Mouse (Mus musculus) macrophage (primary cell): Measurements from ENCODE around the gene D16Ertd472e. TPM values are rescaled to one million over a fixed set of nuclear protein-coding genes. Genes with fewer than 3 reads are reported as not detected.

Experiments
- H3K27ac ChIP-seq: fragments of 350-480 bp; formaldehyde crosslinking; 2 replicates; pipeline ENCODE4 v1.9.0; 2021
- H3K36me3 ChIP-seq: fragments of 350-480 bp; formaldehyde crosslinking; 2 replicates; pipeline ENCODE4 v1.9.0; 2021; ENCODE audit errors: inconsistent target
- H3K4me3 ChIP-seq: fragments of 350-480 bp; formaldehyde crosslinking; 2 replicates; pipeline ENCODE4 v1.9.0; 2021; ENCODE audit errors: inconsistent target
- H3K79me2 ChIP-seq: fragments of 350-480 bp; formaldehyde crosslinking; 2 replicates; pipeline ENCODE4 v1.9.0; 2021; ENCODE audit errors: inconsistent target
- WGBS: methylation state at CpG from one replicate; pipeline ENCODE4 v1.1.7; 2026; ENCODE audit warnings: inconsistent platforms; ENCODE audit not compliant: missing documents; 5-methylcytosine and 5-hydroxymethylcytosine counted together
- polyA plus RNA-seq: library from polyadenylated mRNA; stranded (reverse); fragments of 250-400 nt; gene quantifications from 3 replicates; pipeline ENCODE4 v1.2.4, GENCODE M21; 2018; ENCODE audit warnings: inconsistent platforms
- total RNA-seq, 78 experiments: library from RNA; depleted of rRNA; stranded (reverse); fragments of 250-400 nt; gene quantifications; 1 replicate in 9 of 78; 2 replicates in 24 of 78; 3 replicates in 43 of 78; 4 replicates in 2 of 78; pipeline ENCODE4 v1.2.4; 2018; ENCODE audit warnings: inconsistent platforms in 56 of 78

D16Ertd472e gene
- 1 to 10 TPM in 18 of 26 experiments, under 1 TPM in 8; 0.58 to 5.4 (median 1.5) TPM for total RNA-seq (2018; cell fraction: chromatin; rRNA removed)
- 1 to 10 TPM in 25 of 26 experiments, under 1 TPM in 1; 0.85 to 5.7 (median 1.5) TPM for total RNA-seq (2018; cell fraction: cytosol; rRNA removed)
- total RNA-seq (2018; cell fraction: nucleus; rRNA removed), result 1 to 10 TPM in 23 of 26 experiments, under 1 TPM in 3; 0.71 to 8.8 (median 1.8) TPM
- polyA plus RNA-seq, result 1.3 to 1.7 TPM (median 1.4 TPM) in 3 replicates

DNA sequence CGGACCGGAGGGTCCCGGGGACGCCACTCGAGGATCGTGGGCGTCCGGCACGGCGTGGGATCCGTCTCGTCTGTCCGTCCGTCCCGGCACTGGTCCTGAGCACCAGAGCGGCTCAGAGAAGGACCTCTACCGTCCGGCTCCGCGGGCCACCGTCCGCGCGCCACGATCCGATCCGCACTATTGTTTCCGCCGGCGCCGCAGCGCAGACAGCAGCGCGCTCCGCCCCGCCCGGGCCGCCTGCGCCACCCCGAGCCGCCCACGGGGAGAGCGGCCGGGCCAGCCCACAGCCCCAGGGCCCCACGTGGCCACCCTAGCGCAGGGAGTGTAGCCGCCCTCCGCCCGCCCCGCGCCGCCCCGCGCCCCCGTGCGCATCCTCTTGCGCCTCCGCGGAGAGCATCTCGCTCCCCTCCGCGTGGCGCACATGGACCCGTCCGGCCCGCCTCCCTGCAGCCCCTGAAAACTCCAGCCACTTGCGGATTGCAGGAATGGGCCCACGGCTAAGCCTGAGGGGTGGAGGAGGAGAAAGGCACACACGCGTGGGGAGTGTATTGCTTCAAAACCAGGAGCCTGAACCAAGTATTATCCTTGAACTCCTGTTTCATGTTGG lies at the start of gene D16Ertd472e:
TSS of gene D16Ertd472e (minus strand) at position 231 of the 607 bp plus-strand sequence.
- 2% methylated on average over 70 of the region's 70 CpGs for WGBS
- no peaks in the 10 kb centered on the region for H3K36me3 ChIP-seq
- peak within 1 kb of the TSS; percentile 57 for H3K4me3 ChIP-seq
- H3K79me2 ChIP-seq, result no peaks in the 10 kb centered on the region
- H3K27ac ChIP-seq, result peak within 1 kb of the TSS; percentile 54

DNA sequence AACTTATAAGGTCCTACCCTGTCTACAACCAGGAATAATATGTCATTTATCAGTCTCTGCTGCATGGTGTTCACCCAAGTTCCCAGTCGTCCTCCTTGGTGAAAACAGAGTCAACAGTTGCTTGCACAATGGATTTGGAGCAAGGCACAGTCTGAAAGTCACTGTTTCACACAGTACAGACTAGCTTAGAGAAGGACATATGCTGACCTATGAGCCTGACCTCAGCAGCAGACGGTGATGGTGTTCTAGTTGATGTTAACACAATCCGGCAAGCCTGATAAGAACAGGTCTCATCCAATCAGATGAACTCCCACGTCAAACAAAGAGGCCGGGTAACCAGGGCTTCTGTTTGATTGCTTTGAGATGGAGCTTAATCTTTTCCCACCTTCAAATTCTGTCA lies 46.2 kb upstream of the D16Ertd472e start:
- Histone ChIP-seq H3K27ac (no peak overlapping the region), H3K79me2 (no peaks in the 10 kb centered on the region), H3K36me3 (no peaks in the 10 kb centered on the region), H3K4me3 (no peak overlapping the region)
- WGBS, result 88% methylated on average over 5 of the region's 5 CpGs

DNA sequence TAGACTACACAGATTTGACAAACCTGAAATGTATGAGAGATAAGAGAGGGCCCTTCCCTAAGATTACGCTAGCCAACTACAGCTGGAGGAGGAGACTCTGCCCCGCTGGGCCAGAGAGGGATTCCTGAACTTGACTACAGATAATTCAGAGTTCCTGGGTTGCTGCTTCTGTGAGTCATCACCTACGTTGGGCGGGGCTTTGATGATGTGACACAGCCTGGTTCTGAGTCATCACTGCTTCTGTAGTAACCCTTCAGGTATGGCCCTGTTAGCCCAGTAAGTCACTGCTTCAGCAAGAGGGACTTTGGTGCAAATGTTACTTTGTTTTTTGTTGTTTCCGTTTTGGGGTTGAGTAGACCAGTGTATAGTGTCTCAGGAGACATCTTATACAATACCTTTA lies 42.9 kb upstream of the D16Ertd472e start:
- Histone ChIP-seq H3K36me3 (no peaks in the 10 kb centered on the region), H3K27ac (no peak overlapping the region), H3K4me3 (no peak overlapping the region), H3K79me2 (no peaks in the 10 kb centered on the region)
- WGBS, result 87% methylated on average over 5 of the region's 5 CpGs

DNA sequence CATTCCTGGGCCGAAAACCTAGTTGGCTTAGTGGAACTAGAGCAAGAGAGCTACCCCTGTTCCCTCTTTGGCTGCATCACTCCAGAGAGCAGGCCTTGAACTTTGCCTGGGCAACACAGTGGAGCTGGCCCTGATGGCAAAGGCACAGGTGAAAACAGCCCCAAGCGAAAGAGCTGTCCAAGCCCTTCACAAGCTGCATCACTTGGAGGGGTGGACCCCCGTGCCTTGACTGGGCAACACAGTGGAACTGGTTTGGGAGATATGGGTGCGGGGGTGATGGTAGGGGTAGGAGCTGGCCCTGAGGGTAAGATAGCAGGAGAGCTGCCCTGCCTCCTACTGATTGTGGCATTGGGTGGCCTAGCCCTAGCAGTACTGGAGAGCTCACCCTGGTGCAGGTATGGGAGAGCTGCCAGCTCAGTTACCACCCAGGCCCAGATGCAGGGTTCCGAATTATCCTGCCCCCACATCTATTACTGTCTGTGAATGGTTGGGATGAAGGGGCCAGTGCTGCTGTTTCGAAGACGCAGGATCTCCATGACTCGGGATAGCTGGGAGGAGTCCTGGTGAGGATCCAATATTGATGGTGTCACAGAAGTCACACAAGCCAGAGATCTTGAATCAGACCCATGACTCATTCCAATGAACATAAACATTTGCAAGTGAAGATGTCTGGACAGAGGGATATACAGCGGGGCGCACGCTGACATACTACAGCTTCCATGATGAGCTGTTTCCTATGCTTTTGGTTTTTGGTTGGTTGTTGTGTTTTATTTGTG lies 41.4 kb upstream of the D16Ertd472e start:
- no peak overlapping the region for H3K27ac ChIP-seq
- H3K36me3 ChIP-seq, result no peaks in the 10 kb centered on the region
- no peak overlapping the region for H3K4me3 ChIP-seq
- WGBS, result 96% methylated on average over 11 of the region's 11 CpGs
- H3K79me2 ChIP-seq, result no peaks in the 10 kb centered on the region

DNA sequence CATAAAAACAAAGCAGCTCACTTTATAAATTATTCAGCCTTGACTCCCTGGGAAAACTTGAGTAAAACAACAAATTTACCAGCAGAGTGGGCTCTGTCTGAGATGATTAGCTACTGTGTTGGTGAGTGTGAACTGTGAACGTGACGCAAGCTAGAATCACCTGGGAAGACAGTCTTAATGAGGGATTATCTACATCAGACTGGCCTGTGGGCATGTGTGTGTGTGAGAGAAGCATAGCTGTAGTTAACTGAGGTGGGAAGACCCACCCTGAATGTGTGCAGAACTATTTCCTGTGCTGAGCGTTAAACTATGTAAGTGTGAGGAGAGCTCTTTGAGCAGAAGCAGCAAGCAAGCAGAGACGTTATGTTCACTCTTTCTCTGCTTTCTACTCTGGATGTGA lies 29.7 kb upstream of the D16Ertd472e start:
- Histone ChIP-seq H3K4me3 (no peak overlapping the region), H3K79me2 (no peaks in the 10 kb centered on the region), H3K36me3 (no peaks in the 10 kb centered on the region), H3K27ac (no peak overlapping the region)
- WGBS, result 86% methylated on average over 4 of the region's 4 CpGs

DNA sequence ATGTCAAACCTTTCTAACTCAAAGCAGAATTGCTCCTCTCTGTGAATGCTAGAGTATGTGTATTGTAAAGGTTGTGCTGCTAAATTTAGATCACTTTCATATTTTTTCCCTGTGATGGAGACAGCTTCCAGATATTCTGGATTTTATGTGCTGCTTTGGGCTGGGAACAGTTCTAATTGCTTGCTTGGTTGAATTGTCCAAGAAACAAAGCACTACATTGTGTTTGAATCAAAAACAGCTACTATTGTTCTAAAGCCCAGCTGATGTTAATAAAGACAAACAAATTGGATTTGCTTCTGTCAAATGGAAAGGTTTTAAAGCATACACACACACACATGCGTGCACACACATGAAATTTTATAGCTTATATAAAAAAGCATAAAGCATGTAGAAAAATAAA lies 22.4 kb upstream of the D16Ertd472e start:
- Histone ChIP-seq H3K79me2 (no peaks in the 10 kb centered on the region), H3K36me3 (no peaks in the 10 kb centered on the region), H3K27ac (no peak overlapping the region), H3K4me3 (no peak overlapping the region)
- WGBS, result 100% methylated on average over 1 of the region's 1 CpGs

DNA sequence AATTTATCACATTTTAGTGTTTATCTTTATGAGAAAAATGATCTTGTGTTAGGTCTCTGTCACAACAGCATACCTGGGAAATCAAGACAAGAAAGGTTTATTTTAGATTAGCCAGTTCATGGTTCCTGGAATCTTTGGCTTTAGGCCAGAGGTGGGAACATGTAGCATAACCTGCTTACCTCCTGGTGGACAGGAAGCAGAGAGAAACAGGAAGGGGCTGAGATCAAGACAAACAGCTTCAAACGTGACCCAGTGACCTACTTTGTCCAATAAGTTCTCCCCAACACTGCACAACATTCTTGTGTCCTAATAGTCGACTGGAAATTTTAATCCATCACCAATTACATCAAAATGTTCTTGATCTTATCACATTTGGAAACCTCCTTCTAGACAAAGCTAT lies 19.9 kb upstream of the D16Ertd472e start:
- no peaks in the 10 kb centered on the region for H3K79me2 ChIP-seq
- H3K36me3 ChIP-seq, result no peaks in the 10 kb centered on the region
- 54% methylated on average over 2 of the region's 2 CpGs for WGBS

DNA sequence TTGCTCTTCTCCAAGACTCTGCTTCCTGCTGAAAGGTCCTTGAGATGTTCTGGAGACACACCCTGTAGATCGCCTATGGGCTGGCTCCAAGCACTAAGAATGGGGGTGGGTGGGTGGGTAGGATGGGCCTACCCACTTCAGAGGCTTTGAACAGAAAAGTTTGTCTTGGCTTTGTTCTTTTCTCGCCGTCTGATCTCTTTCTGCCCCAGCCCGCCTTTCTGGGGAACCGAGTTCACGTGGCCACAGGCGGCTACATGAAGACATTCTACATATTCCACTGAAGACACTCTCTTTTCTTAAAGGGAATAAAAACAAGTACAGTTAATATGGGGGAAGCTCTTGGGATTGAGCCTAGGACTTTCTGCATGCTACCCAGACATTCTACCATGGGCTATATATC lies 19.3 kb upstream of the D16Ertd472e start:
- H3K36me3 ChIP-seq, result no peaks in the 10 kb centered on the region
- WGBS, result 93% methylated on average over 7 of the region's 7 CpGs
- no peaks in the 10 kb centered on the region for H3K79me2 ChIP-seq
- no peak overlapping the region for H3K4me3 ChIP-seq
- no peak overlapping the region for H3K27ac ChIP-seq

More for the DNA sequence above, 19.9 kb upstream of the D16Ertd472e start:
- Histone ChIP-seq H3K27ac (no peak overlapping the region), H3K4me3 (no peak overlapping the region)

DNA sequence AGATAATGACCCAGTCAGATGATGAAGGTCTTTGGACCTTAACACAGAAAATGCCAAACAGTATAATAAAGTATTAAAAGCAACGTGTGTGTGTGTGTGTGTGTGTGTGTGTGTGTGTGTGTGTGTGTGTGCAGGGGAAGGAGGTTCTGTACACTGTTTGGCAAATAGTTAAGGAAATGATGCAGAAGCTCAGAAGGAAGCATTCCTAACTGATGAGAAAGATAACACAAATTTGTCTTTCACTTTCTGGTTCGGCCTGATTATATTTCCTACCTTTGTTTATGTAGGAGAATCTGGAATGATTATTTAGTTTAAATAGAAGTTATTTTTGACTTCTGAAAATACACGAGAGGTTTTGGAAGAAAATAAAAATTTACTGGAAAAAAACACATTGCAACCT lies 17.6 kb upstream of the D16Ertd472e start:
- no peak overlapping the region for H3K27ac ChIP-seq
- 16% methylated on average over 3 of the region's 3 CpGs for WGBS
- H3K4me3 ChIP-seq, result no peak overlapping the region
- no peaks in the 10 kb centered on the region for H3K79me2 ChIP-seq
- H3K36me3 ChIP-seq, result no peaks in the 10 kb centered on the region

DNA sequence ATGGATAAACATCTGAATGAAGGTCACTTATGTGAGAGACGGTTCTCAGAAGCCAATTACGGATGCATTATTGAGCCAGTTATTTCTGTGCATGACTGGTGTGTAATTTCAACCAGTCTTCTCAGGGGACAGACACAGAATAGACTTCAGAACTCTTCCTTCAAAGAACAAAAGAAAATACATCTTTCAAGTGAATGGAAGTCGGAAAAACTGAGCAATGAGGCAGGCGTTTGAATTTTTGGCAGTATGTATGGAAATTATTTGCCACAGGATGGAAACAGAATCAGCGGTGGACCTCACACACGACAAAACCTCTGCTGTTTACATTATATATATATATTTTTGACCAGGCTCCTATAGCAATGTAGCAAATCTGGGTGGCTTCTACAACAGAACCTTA lies 14.6 kb upstream of the D16Ertd472e start:
- H3K27ac ChIP-seq, result no peak overlapping the region
- no peak overlapping the region for H3K4me3 ChIP-seq
- no peaks in the 10 kb centered on the region for H3K79me2 ChIP-seq
- no peaks in the 10 kb centered on the region for H3K36me3 ChIP-seq
- 91% methylated on average over 6 of the region's 6 CpGs for WGBS

DNA sequence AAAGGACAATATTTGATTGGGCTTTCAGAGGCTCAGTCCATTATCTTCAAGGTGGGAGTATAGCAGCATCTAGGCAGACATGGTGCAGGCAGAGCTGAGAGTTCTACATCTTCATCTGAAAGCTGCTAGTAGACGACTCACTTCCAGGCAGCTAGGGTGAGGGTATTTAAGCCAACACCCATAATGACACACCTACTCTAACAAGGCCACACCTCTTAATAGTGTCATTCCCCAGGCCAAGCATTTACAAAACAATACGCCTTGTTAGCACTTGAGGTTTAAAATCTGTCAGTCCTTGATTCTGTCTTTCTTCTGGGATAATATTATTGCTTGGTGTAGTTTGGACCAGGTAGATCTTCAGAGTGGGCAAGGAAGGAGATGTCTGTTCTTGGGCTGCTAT lies 12.3 kb upstream of the D16Ertd472e start:
- no peak overlapping the region for H3K27ac ChIP-seq
- no peaks in the 10 kb centered on the region for H3K79me2 ChIP-seq
- 83% methylated on average over 2 of the region's 2 CpGs for WGBS

DNA sequence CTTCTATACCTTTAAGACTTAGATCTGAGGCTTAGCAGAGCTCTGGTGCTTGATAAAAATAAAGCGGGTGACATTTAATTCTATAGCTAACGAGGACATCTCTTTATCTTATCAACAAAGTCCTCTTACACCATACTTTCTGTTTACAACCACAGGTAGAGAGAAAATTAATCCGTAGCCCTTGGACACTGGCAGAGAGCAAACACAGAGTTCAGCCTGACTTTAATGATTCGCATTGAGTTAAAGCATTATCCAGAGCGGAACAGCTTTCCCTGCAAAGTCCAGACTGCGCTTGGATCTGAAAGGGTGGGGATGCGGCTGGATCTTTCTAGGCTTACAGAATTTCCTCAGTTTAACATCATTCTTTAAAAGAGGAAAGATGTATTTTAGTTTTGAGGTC lies 10.1 kb upstream of the D16Ertd472e start:
- 96% methylated on average over 7 of the region's 7 CpGs for WGBS
- no peaks in the 10 kb centered on the region for H3K36me3 ChIP-seq
- H3K4me3 ChIP-seq, result no peak overlapping the region
- no peaks in the 10 kb centered on the region for H3K79me2 ChIP-seq
- H3K27ac ChIP-seq, result no peak overlapping the region

More for the DNA sequence above, 12.3 kb upstream of the D16Ertd472e start:
- no peak overlapping the region for H3K4me3 ChIP-seq
- no peaks in the 10 kb centered on the region for H3K36me3 ChIP-seq

DNA sequence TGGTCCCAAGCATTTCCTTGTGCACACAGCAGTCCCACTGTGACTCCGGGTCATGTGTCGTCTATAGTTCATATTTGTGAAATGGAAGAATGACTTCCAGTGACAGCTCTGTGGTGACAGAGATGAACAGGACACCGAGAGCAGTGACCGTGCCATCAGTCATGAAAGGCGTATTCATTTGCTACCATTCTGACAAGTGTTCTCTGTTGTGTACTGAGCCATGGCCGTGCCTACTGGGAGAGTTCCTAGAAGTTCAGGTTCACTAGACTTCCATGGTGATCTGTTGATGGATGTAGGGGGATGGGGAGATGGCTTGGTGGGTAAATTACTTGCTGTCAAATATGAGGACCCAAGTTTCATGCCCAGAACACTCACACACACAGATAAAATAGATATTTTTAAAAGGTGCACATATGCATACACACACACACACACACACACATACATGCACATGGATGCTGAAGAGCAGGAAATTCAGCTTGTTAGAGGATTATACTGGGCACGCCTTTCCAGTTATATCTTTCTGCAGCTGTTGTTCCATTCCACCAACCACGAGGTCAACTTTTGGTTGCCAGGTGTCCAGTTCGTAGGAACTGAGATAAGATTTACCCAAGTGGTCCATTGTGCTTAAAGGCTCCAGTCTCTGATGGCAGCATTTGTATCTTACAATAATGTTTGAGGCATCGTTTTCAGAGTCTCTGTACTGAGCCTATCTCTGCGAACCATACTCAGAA lies 9.3 kb upstream of the D16Ertd472e start:
- no peaks in the 10 kb centered on the region for H3K79me2 ChIP-seq
- no peak overlapping the region for H3K4me3 ChIP-seq
- no peak overlapping the region for H3K27ac ChIP-seq
- WGBS, result 88% methylated on average over 11 of the region's 11 CpGs
- no peaks in the 10 kb centered on the region for H3K36me3 ChIP-seq

DNA sequence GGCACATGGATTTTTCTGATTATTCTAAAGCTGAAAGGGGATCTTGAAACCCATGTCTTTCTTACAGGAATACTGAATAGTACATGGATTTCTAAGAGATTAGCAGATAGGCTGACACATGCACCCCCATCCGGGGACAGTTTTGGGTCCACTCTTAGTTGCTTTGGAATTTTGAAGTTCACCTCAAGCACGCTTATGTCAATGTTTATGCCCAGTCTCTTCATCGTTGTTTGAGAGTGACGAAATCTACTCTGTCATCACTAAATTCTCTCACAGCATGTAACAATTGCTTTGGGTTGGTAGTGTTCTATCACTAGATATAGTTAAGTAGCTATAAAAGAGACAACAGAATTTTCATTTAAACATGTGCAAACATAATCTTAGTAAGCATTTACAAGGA lies 8.7 kb upstream of the D16Ertd472e start:
- Histone ChIP-seq H3K4me3 (no peak overlapping the region), H3K36me3 (no peaks in the 10 kb centered on the region)
- WGBS, result 72% methylated on average over 4 of the region's 4 CpGs

DNA sequence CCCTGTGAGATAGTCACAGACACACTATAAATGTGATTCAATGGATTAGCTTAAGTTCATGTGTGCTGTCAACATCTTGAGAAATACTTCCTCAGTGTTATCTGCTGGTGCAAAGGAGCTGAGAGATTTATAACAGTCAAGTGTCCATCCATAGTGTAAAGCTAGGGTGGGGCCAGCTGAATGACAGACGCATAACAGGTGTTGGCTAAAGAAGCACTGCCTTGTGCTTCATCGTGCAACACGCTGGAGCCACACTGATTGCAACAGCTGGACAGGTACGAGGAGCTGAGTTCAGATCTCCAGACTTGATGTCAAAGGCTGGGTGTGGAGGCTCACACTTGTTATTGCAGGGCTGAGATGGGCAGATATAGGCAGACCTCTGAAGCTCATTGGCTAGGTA lies 7.5 kb upstream of the D16Ertd472e start:
- WGBS, result 87% methylated on average over 4 of the region's 4 CpGs
- H3K79me2 ChIP-seq, result no peaks in the 10 kb centered on the region
- H3K4me3 ChIP-seq, result no peak overlapping the region
- no peak overlapping the region for H3K27ac ChIP-seq
- no peaks in the 10 kb centered on the region for H3K36me3 ChIP-seq

More for the DNA sequence above, 8.7 kb upstream of the D16Ertd472e start:
- H3K27ac ChIP-seq, result no peak overlapping the region
- H3K79me2 ChIP-seq, result no peaks in the 10 kb centered on the region
